Mouse (Mus musculus) cerebellum, adult 9-11 months (tissue): Measurements from ENCODE around the gene Mycbp2.

Source experiments
- DNase-seq: peaks from one replicate; pipeline ENCODE4 v3.0.0; 2022

Mycbp2 gene

GRCm38 (mm10) chr14:103070790-103071189 is 275.8 kb downstream of the Mycbp2 start:
- no peak for DNase-seq

- DNase-seq, result peak; percentile 97
Observed at GRCm38 (mm10) chr14:103069864-103070611, 276.6 kb downstream of the Mycbp2 start, which contains the start of gene Cln5. Gene Cln5 (plus strand): TSS chr14:103070216.

GRCm38 (mm10) chr14:103069465-103069863 is 277.1 kb downstream of the Mycbp2 start:
- DNase-seq, result no peak

GRCm38 (mm10) chr14:103065294-103066167 is 281.1 kb downstream of the Mycbp2 start:
- peak; percentile 75 for DNase-seq
